Mouse (Mus musculus) C2C12 (cell line): ENCODE measurements around the gene Frmpd1.

Source experiments
- CEBPB ChIP-seq: IDR thresholded peaks from one replicate; pipeline ENCODE4 v1.6.1; 2011; ENCODE audit warnings: low read depth, mild to moderate bottlenecking, control low read depth, moderate library complexity
- CTCF ChIP-seq: IDR thresholded peaks from one replicate; pipeline ENCODE4 v1.5.1; 2011; ENCODE audit not compliant: control insufficient read depth, insufficient read depth, insufficient read length
- FOSL1 ChIP-seq: IDR thresholded peaks from one replicate; pipeline ENCODE4 v1.8.0; 2011; ENCODE audit warnings: mild to moderate bottlenecking, low read length; ENCODE audit not compliant: poor library complexity, insufficient read depth, severe bottlenecking
- MAX ChIP-seq: IDR thresholded peaks from one replicate; pipeline ENCODE4 v1.6.1; 2011; ENCODE audit warnings: mild to moderate bottlenecking, control low read depth
- MYOD1 ChIP-seq: IDR thresholded peaks from one replicate; pipeline ENCODE4 v1.6.1; 2011; ENCODE audit warnings: low read depth; ENCODE audit not compliant: control insufficient read depth, insufficient read length
- MYOG ChIP-seq: IDR thresholded peaks from one replicate; pipeline ENCODE4 v1.6.1; 2011; ENCODE audit not compliant: control insufficient read depth, insufficient read length; ENCODE audit errors: extremely low read depth

GRCm38 (mm10) chr4:45320159-45320816, 135.6 kb downstream of the Frmpd1 start:
- TF ChIP-seq CTCF (no peak), MYOG (no peak), MYOD1 (no peak), CEBPB (no peak), MAX (no peak), FOSL1 (no peak)
